Mouse (Mus musculus) pancreas, adult 10 weeks (tissue): ENCODE measurements around the gene Cox19. TPM values are rescaled to one million over a fixed set of nuclear protein-coding genes. Genes with fewer than 3 reads are reported as not detected.

ENCODE experiments used
- polyA plus RNA-seq: library from polyadenylated mRNA; stranded (reverse); fragments of 350-450 nt; fragmentation: Illumina TruSeq; extraction: RNeasy Lipid Tissue Mini Kit (QIAGEN cat#74804); gene quantifications from one replicate; pipeline ENCODE4 v1.2.3, GENCODE M21; 2015; ENCODE audit warnings: low read depth, low replicate concordance; ENCODE audit not compliant: insufficient read depth

The Cox19 gene
- 17.0 TPM for polyA plus RNA-seq

DNA sequence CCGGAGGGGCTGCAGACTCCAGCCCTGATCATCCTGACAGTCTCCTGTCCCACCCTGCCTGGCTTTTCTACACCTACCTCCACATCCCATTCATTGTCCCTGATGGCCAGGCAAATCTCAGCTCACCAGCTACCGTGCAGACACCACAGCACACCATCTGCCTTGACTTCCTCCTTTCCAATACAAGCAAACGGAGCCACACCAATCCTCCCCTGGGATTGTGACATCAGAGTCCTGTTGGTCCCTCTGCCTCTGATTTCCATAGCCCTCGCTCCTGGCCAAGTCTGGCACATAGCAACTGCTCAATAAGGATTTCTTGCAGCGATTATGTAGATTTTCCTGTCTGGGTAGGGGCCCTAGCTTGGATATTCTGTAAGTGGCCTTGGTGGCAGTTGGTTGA is at the start of gene Cox19:
TSS of gene Cox19 (minus strand) at position 285 of the 400 bp plus-strand sequence.

GRCm38 (mm10) chr5:139377468-139378270 is 26.5 kb upstream of the Cox19 start, which contains the start of gene Gpr146:
Gene Gpr146 (plus strand): TSS chr5:139377697.

GRCm38 (mm10) chr5:139352317-139352716 is 1.1 kb upstream of the Cox19 start, which contains the start of gene Cyp2w1:
Gene Cyp2w1 (plus strand): TSS chr5:139352617.

DNA sequence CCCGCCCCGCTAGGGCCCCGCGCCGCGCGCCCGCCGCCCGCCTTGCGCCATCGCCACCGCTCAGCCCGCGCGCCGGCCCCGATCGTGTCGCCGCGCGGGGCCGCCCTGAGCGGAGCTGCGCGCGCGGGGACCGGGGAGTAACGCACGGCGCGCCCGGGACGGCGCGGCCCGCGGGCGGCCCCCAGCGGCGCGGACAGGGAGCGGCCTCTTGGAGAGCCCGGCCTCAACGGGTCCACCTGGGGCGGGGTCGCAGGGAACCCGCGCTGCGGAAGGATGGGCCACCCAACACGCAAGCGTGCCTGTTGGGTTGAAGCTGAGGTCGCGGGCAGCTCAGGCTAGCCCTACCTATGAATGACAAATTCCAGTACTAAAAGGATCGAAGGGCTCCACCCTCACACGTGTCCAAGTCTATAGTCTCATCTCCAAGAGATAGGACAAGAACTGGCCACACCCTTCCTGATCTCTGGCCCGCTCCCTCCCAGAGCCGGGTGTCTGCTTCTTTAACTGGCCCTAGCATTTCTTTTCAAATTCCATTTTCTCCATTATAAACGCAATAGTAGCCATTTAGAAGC is 25.7 kb downstream of the Cox19 start, which contains the start of gene Adap1:
TSS of gene Adap1 (minus strand) at position 228 of the 572 bp plus-strand sequence.

Other genes with a start within 250 kb of the Cox19 start
- gene Prkar1b, start 201.4 kb downstream of the Cox19 start, polyA plus RNA-seq: 4.8 TPM
- gene Dnaaf5, start 201.2 kb downstream of the Cox19 start, polyA plus RNA-seq: 1.8 TPM
- gene Sun1, start 150.8 kb downstream of the Cox19 start, polyA plus RNA-seq: 16.5 TPM
- gene Get4, start 99.1 kb downstream of the Cox19 start, polyA plus RNA-seq: 13.7 TPM
- gene Adap1, start 25.8 kb downstream of the Cox19 start, polyA plus RNA-seq: 1.5 TPM
- gene Cyp2w1, start 1.2 kb upstream of the Cox19 start, polyA plus RNA-seq: not detected
- 4.9 TPM for gene Gpr146, start 26.3 kb upstream of the Cox19 start, polyA plus RNA-seq
- gene C130050O18Rik, start 53.9 kb upstream of the Cox19 start, polyA plus RNA-seq: not detected
- gene Gper1, start 71.7 kb upstream of the Cox19 start, polyA plus RNA-seq: 1.6 TPM
- gene 3110082I17Rik, start 109.1 kb upstream of the Cox19 start, polyA plus RNA-seq: 2.1 TPM
- 5.1 TPM for gene Zfand2a, start 133.1 kb upstream of the Cox19 start, polyA plus RNA-seq
- gene Uncx, start 192.1 kb upstream of the Cox19 start, polyA plus RNA-seq: not detected